Mouse (Mus musculus): ENCODE results near the gene Olfr994.

DNA sequence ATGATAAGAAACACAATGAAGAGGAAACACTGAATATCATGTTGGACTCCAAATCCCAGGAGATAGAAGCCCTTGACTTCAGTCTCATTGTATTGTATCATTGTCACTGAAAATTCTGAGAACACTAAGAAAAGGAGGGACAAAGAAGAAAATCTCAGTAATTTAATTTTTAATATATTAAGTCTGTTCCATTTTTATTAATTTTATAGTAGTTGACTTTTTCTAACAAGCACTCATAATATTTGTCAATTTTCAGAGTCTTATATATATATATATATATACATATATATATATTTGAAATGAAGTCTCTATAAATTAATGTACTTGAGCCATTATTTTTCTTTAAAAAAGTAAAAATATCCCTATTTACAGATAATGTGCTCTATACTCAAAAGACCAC, 21.5 kb downstream of the Olfr994 start, which contains the start of gene Olfr993:
- no peak for TF ChIP-seq CTCF (IDR thresholded peaks at IDR 0.05; ENCODE audit: borderline replicate concordance, insufficient read depth, low read depth, low read length)
- no peak for TF ChIP-seq POLR2A (IDR thresholded peaks at IDR 0.05; ENCODE audit: borderline replicate concordance, insufficient read depth, low read length)

All from cerebellum, adult 2 months (tissue).